Mouse (Mus musculus) cerebellum, adult 9-10 months (tissue): ENCODE results near the gene Klrb1.

ENCODE experiments used
- DNase-seq: peaks from one replicate; pipeline ENCODE4 v3.0.0; 2022

Klrb1 gene

DNA sequence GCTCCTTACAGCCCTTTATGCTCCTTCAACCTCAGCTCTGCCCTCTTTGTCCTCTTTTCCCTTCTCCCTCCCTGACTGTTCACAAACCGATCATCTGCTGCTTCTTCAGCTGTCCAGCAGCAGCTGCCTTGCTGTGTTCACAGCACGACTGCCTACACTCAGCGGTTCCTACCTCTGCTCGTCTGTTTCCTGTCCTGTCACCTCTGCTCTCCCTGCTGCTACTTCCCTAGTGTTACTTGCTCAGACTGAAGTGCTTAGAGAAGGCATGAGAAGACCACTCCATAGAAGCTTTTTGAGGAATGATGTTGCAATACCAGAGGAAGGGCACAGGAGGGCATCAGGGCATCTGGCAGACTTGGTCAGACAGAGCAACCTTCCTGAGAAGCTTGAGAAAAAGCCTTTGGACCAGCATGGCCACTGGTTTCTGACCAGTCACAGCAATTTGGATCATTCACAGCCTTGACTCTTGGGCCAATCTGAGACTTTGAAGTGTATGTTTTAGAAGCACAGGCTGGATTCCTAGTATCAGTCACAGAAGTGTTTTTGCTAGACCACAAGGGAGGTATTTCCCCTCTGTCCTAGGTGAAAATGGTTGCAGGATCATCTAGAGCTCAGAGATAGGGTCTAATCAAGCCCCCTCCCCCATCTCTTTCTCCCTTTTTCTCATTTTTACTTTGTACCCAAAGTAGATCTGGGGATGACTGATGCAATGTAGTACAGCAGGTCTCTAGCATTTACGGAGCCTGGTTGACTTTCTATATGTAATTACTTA lies 11.2 kb upstream of the Klrb1 start:
- no peak for DNase-seq

- DNase-seq = no peak
These were observed 9.2 kb upstream of the Klrb1 start for GRCm38 (mm10) chr6:128732032-128732431.

DNA sequence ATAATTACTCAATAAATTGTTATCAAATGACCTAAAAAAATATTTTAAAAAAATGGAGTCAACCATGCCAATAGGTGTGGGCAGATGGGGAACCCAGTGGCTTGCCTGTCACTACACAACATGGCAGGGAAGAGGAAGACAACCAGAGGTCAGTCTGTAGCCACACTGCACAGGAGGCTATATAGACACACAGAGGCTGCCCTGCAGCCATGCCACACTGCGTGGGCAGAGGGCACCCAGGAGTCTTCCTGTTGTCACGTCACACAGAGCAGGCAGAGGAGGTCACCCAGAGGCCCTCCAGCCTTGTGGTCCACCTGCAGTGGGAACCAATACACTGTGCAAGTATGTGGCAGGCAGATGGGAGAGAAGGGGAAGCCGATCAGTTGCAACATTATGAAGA lies 21.2 kb downstream of the Klrb1 start:
- no peak for DNase-seq

- no peak for DNase-seq
These were observed 43.3 kb downstream of the Klrb1 start for GRCm38 (mm10) chr6:128679574-128679973.

DNA sequence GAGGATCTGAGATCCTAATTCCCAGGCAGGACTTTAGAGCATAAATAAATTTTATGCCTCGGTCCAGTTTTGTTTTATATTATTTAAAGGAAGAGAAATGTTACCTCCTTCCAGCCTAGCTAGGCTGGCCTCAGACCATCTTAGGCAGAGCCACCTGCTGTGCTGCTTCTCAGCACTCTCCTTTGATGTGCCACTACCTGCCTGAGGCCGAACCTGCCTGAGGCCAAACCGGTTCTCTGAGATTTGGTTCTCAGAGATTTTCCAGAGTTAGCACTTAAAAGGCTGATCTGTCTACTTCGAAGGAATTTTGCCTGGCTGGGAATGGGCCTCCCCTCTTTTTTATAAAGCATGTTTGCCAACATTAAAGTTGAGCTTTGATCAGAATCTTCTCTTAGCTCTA lies 52.9 kb downstream of the Klrb1 start:
- no peak for DNase-seq

DNA sequence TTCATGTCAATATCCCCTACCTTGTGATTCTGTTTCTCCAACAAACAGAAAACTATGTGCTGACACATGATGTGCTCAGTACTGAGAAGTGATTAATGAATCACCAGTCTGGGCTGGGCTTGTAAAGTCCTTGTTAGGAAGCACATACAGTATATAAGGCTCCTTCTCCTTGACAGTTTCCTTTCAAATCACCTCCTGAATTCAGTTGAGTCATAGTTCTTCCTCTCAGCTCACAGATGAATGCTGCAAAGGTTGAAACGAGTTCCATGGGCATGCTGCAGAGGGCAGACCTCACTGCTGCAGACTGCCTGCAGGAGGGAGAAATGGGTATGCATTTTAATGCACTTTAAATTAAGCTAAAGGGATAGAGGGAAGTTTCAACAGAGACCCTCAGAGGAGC lies 60.7 kb downstream of the Klrb1 start, which contains the start of gene Clec2h:
Gene Clec2h (plus strand): TSS at position 180 of the 400 bp plus-strand sequence.
- no peak for DNase-seq

DNA sequence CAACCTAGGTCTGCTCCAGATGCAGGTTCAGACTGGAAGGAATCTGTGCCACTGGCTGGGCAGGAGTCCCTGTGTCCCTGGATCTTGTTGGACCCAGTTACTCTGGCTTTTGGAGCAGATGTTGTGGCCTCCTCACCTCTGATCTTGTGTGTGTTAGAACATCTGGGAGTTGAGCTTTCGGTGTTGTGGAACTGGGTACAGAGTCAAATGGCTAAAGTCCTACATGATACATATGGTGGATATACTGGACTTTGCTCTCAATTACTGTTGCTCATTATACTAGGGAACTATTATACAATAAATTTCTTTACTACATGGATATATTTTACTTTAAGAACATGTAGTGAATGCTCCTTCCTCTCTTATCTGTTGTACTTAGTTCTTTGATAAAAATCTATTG lies 61.6 kb downstream of the Klrb1 start:
- DNase-seq = no peak
